8 mouse cellular contexts compared by ENCODE assay signal in the genomic region with DNA sequence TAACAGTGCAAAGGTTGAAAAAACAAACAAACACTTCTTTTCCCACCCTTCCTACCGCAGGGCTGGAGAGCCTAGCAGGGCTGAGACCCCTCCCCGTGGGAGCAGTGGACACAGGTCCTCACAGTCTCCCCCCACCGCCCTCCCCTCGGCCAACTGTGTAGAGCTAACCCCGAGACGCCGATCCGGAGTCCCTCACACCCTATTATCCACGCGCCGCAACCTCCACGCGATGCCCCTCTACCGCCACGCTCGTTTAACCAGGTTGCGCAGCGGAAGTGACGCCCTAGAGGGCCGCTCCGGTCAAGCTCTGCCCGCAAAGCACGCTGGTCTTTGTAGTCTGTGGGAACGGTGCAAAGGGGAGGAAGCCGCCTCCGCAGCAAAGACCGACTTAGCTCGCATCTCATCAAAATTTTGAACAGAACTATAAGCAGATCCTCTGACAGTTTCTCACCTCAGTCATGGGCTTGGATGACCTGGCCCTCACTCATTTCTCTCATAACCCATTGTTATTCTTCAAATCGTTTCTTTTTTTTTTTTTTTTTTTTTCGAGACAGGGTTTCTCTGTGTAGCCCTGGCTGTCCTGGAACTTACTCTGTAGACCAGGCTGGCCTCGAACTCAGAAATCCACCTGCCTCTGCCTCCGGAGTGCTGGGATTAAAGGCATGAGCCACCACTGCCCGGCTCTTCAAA. TPM values are rescaled to one million over a fixed set of nuclear protein-coding genes. Genes with fewer than 3 reads are reported as not detected.
DNase-seq lines count a peak whose midpoint lies in the region; ATAC-seq and TF ChIP-seq lines count a peak whose summit lies in the region.

A gene (minus strand): TSS at position 290 of the 690 bp plus-strand sequence.

- intact Hi-C loops in heart, postnatal 10 days (cut with DNase I) = loop anchor here (5.0 kb wide), 2 partner anchors 50 to 315 kb away; a partner anchor contains a TSS

- no peak for TF ChIP-seq CTCF in E14TG2a.4 (conservative IDR thresholded peaks at IDR 0.05; ENCODE audit: low read length)
- peak; percentile 9; the same call in 1 of the 2 replicates for TF ChIP-seq CTCF in liver, postnatal 0 days (IDR thresholded peaks at IDR 0.05; ENCODE audit: low read depth)

- peak within 1 kb of the TSS; percentile 80 for H3K9ac ChIP-seq in forebrain, embryonic 13.5 days
- H3K9ac ChIP-seq in liver, postnatal 0 days (replicated peaks) = peak within 1 kb of the TSS; percentile 73
- peak within 1 kb of the TSS; percentile 57 for H3K9ac ChIP-seq in neural tube, embryonic 14.5 days (replicated peaks; ENCODE audit: low read depth, low read length)

- H3K4me2 ChIP-seq in forebrain, embryonic 13.5 days = peak within 1 kb of the TSS; percentile 74
- H3K4me2 ChIP-seq in liver, postnatal 0 days (ENCODE audit: low read depth, low read length) = peak within 1 kb of the TSS; percentile 91
- peak within 1 kb of the TSS; percentile 75 for H3K4me2 ChIP-seq in neural tube, embryonic 14.5 days (ENCODE audit: low read depth, low read length)

- no peaks in the 10 kb centered on the region for H3K9me3 ChIP-seq in E14TG2a.4 (ENCODE audit: low read length)
- no peaks in the 10 kb centered on the region for H3K9me3 ChIP-seq in forebrain, embryonic 13.5 days (replicated peaks)
- no peaks in the 10 kb centered on the region for H3K9me3 ChIP-seq in liver, postnatal 0 days (ENCODE audit: low read length)
- H3K9me3 ChIP-seq in neural tube, embryonic 14.5 days (ENCODE audit: control insufficient read depth, low read length) = no peaks in the 10 kb centered on the region

- WGBS in forebrain, embryonic 13.5 days = 5% methylated on average over 33 of the region's 33 CpGs
- 2% methylated on average over 33 of the region's 33 CpGs for WGBS in large intestine, adult 2 months
- 3% methylated on average over 32 of the region's 33 CpGs for WGBS in liver, postnatal 0 days (ENCODE audit: insufficient replicate concordance)
- WGBS in neural tube, embryonic 14.5 days = 5% methylated on average over 32 of the region's 33 CpGs

- peaks cover 56% of the 10 kb centered on the region for H3K4me1 ChIP-seq in E14TG2a.4 (replicated peaks; ENCODE audit: low read depth, low read length)
- H3K4me1 ChIP-seq in forebrain, embryonic 13.5 days = peaks cover 9% of the 10 kb centered on the region; the same call in 1 of the 2 replicates
- H3K4me1 ChIP-seq in liver, postnatal 0 days (ENCODE audit: insufficient read depth) = 0 out of 2 replicates have a peak, but pooled peaks cover 3% of the 10 kb centered on the region
- 0 out of 2 replicates have a peak, but pooled peaks cover 3% of the 10 kb centered on the region for H3K4me1 ChIP-seq in neural tube, embryonic 14.5 days (ENCODE audit: control insufficient read depth, insufficient read depth, low read length)

- H3K36me3 ChIP-seq in E14TG2a.4 (ENCODE audit: insufficient read depth, low read length) = peaks cover 78% of the 10 kb centered on the region
- H3K36me3 ChIP-seq in forebrain, embryonic 13.5 days (ENCODE audit: poor library complexity, severe bottlenecking) = peaks cover 64% of the 10 kb centered on the region
- H3K36me3 ChIP-seq in liver, postnatal 0 days (replicated peaks; ENCODE audit: insufficient read depth, low read length) = peaks cover 29% of the 10 kb centered on the region
- H3K36me3 ChIP-seq in neural tube, embryonic 14.5 days (ENCODE audit: control insufficient read depth, insufficient read depth, low read length) = peaks cover 23% of the 10 kb centered on the region

- peak within 1 kb of the TSS; percentile 99 for H3K4me3 ChIP-seq in E14TG2a.4 (replicated peaks; ENCODE audit: low read length)
- H3K4me3 ChIP-seq in forebrain, embryonic 13.5 days = peak within 1 kb of the TSS; percentile 75
- peak within 1 kb of the TSS; percentile 72 for H3K4me3 ChIP-seq in liver, postnatal 0 days (ENCODE audit: low read depth, low read length)
- H3K4me3 ChIP-seq in neural tube, embryonic 14.5 days (ENCODE audit: low read depth, low read length) = peak within 1 kb of the TSS; percentile 69

- H3K27me3 ChIP-seq in E14TG2a.4 (ENCODE audit: insufficient read depth, low read length) = no peaks in the 10 kb centered on the region
- H3K27me3 ChIP-seq in forebrain, embryonic 13.5 days = no peaks in the 10 kb centered on the region
- no peaks in the 10 kb centered on the region for H3K27me3 ChIP-seq in liver, postnatal 0 days (ENCODE audit: insufficient read depth, low read length)
- H3K27me3 ChIP-seq in neural tube, embryonic 14.5 days (ENCODE audit: control insufficient read depth, insufficient read depth, low read length) = no peaks in the 10 kb centered on the region

- no peak for TF ChIP-seq EP300 in liver, postnatal 0 days (IDR thresholded peaks at IDR 0.05; ENCODE audit: low read depth)

- ATAC-seq in forebrain, embryonic 13.5 days = peak; percentile 98
- peak; percentile 97 for ATAC-seq in liver, postnatal 0 days
- peak; percentile 97 for ATAC-seq in neural tube, embryonic 14.5 days (ENCODE audit: low read depth)

- DNase-seq in c-Kit-positive CD71-positive TER-119-positive erythroid progenitor cells, embryonic 14.5 days (ENCODE audit: low spot score) = peak; percentile 78
- peak; percentile 86 to 92 for DNase-seq in heart, postnatal 10 days
- peak; percentile 85 for DNase-seq in large intestine, adult 2 months (ENCODE audit: low read depth, low spot score)
- peak; percentile 93 for DNase-seq in liver, postnatal 0 days
- peak; percentile 88 for DNase-seq in testis, postnatal 10 days (ENCODE audit: low spot score)

- no peak within 1 kb of the TSS for H3K27ac ChIP-seq in forebrain, embryonic 13.5 days
- H3K27ac ChIP-seq in liver, postnatal 0 days (ENCODE audit: low read depth) = 0 out of 2 replicates have a peak within 1 kb of the TSS, but pooled peaks have one; percentile 46
- H3K27ac ChIP-seq in neural tube, embryonic 14.5 days (ENCODE audit: low read depth, low read length) = peak within 1 kb of the TSS; percentile 56

RNA-seq across cellular contexts. Expression of the gene that starts here (rescaled TPM):
- 10.5 and 12.6 TPM in 2 replicates for polyA plus RNA-seq in forebrain, embryonic 13.5 days (2015; fragmentation: Nextera tagmentation; extraction: Ambion mirVana)
- total RNA-seq in heart, postnatal 10 days (2021) = 1 to 10 TPM; 1.7 to 2.1 TPM
- polyA plus RNA-seq in large intestine, adult 2 months (2012; rRNA removed) = 1.7 and 2.2 TPM in 2 replicates
- 1.8 and 2.1 TPM in 2 replicates for polyA plus RNA-seq in liver, postnatal 0 days (2015; fragmentation: Nextera tagmentation; extraction: Ambion mirVana)
- 7.2 and 8.5 TPM in 2 replicates for polyA plus RNA-seq in neural tube, embryonic 14.5 days (2014; fragmentation: Nextera tagmentation; extraction: Ambion mirVana)
